Mouse (Mus musculus): ENCODE measurements around the gene Kifc1.
A peak's percentile ranks its signal among the peaks of the same experiment; 100 is the strongest.

Kifc1 gene

GRCm38 (mm10) chr17:33930280-33931158 is 40.1 kb upstream of the Kifc1 start:
- TF ChIP-seq NANOG (IDR thresholded peaks at IDR 0.05; ENCODE audit: borderline replicate concordance, low read length) (no peak), POU5F1 (IDR thresholded peaks at IDR 0.05; ENCODE audit: borderline replicate concordance, low read length) (no peak), CTCF (conservative IDR thresholded peaks at IDR 0.05; ENCODE audit: low read length) (no peak)
- H3K4me1 ChIP-seq (replicated peaks; ENCODE audit: low read depth, low read length) = peaks cover 71% of the 10 kb centered on the region
- no peaks in the 10 kb centered on the region for H3K9me3 ChIP-seq (ENCODE audit: low read length)
- H3K4me3 ChIP-seq (replicated peaks; ENCODE audit: low read length) = peak overlapping the region; percentile 97
- H3K36me3 ChIP-seq (ENCODE audit: insufficient read depth, low read length) = peaks cover 69% of the 10 kb centered on the region
- no peaks in the 10 kb centered on the region for H3K27me3 ChIP-seq (ENCODE audit: insufficient read depth, low read length)

- H3K4me1 ChIP-seq (replicated peaks; ENCODE audit: low read depth, low read length) = peaks cover 68% of the 10 kb centered on the region
- no peak for TF ChIP-seq CTCF (conservative IDR thresholded peaks at IDR 0.05; ENCODE audit: low read length)
- TF ChIP-seq NANOG (IDR thresholded peaks at IDR 0.05; ENCODE audit: borderline replicate concordance, low read length) = no peak
- no peak for TF ChIP-seq POU5F1 (IDR thresholded peaks at IDR 0.05; ENCODE audit: borderline replicate concordance, low read length)
Observed at GRCm38 (mm10) chr17:33929371-33930279, 39.2 kb upstream of the Kifc1 start, which contains the start of gene Rgl2. Rgl2 (plus strand) TSS chr17:33929543.

GRCm38 (mm10) chr17:33928251-33928947 is 37.9 kb upstream of the Kifc1 start:
- TF ChIP-seq CTCF (conservative IDR thresholded peaks at IDR 0.05; ENCODE audit: low read length) = no peak
- no peak for TF ChIP-seq NANOG (IDR thresholded peaks at IDR 0.05; ENCODE audit: borderline replicate concordance, low read length)
- TF ChIP-seq POU5F1 (IDR thresholded peaks at IDR 0.05; ENCODE audit: borderline replicate concordance, low read length) = no peak
- Histone ChIP-seq H3K4me3 (replicated peaks; ENCODE audit: low read length) (peak overlapping the region; percentile 97), H3K27me3 (ENCODE audit: insufficient read depth, low read length) (no peaks in the 10 kb centered on the region), H3K4me1 (replicated peaks; ENCODE audit: low read depth, low read length) (peaks cover 67% of the 10 kb centered on the region), H3K36me3 (ENCODE audit: insufficient read depth, low read length) (peaks cover 60% of the 10 kb centered on the region), H3K9me3 (ENCODE audit: low read length) (no peaks in the 10 kb centered on the region)

More at GRCm38 (mm10) chr17:33929371-33930279, 39.2 kb upstream of the Kifc1 start, which contains the start of gene Rgl2:
- H3K36me3 ChIP-seq (ENCODE audit: insufficient read depth, low read length) = peaks cover 64% of the 10 kb centered on the region
- no peaks in the 10 kb centered on the region for H3K9me3 ChIP-seq (ENCODE audit: low read length)
- peak within 1 kb of the TSS; percentile 97 for H3K4me3 ChIP-seq (replicated peaks; ENCODE audit: low read length)
- no peaks in the 10 kb centered on the region for H3K27me3 ChIP-seq (ENCODE audit: insufficient read depth, low read length)

GRCm38 (mm10) chr17:33926207-33926932 is 35.9 kb upstream of the Kifc1 start:
- peak overlapping the region; percentile 55 for H3K4me3 ChIP-seq (replicated peaks; ENCODE audit: low read length)
- no peaks in the 10 kb centered on the region for H3K9me3 ChIP-seq (ENCODE audit: low read length)

GRCm38 (mm10) chr17:33925406-33926116 is 35.1 kb upstream of the Kifc1 start:
- no peaks in the 10 kb centered on the region for H3K9me3 ChIP-seq (ENCODE audit: low read length)
- H3K36me3 ChIP-seq (ENCODE audit: insufficient read depth, low read length) = peaks cover 63% of the 10 kb centered on the region
- H3K27me3 ChIP-seq (ENCODE audit: insufficient read depth, low read length) = no peaks in the 10 kb centered on the region
- H3K4me1 ChIP-seq (replicated peaks; ENCODE audit: low read depth, low read length) = peaks cover 61% of the 10 kb centered on the region
- TF ChIP-seq POU5F1 (IDR thresholded peaks at IDR 0.05; ENCODE audit: borderline replicate concordance, low read length) (no peak), CTCF (conservative IDR thresholded peaks at IDR 0.05; ENCODE audit: low read length) (peak; percentile 56)
- H3K4me3 ChIP-seq (replicated peaks; ENCODE audit: low read length) = peak overlapping the region; percentile 55

More at GRCm38 (mm10) chr17:33926207-33926932, 35.9 kb upstream of the Kifc1 start:
- no peaks in the 10 kb centered on the region for H3K27me3 ChIP-seq (ENCODE audit: insufficient read depth, low read length)
- peaks cover 59% of the 10 kb centered on the region for H3K4me1 ChIP-seq (replicated peaks; ENCODE audit: low read depth, low read length)
- H3K36me3 ChIP-seq (ENCODE audit: insufficient read depth, low read length) = peaks cover 59% of the 10 kb centered on the region
- no peak for TF ChIP-seq POU5F1 (IDR thresholded peaks at IDR 0.05; ENCODE audit: borderline replicate concordance, low read length)
- TF ChIP-seq CTCF (conservative IDR thresholded peaks at IDR 0.05; ENCODE audit: low read length) = peak; percentile 64

- Histone ChIP-seq H3K9me3 (ENCODE audit: low read length) (no peaks in the 10 kb centered on the region), H3K27me3 (ENCODE audit: insufficient read depth, low read length) (no peaks in the 10 kb centered on the region), H3K4me1 (replicated peaks; ENCODE audit: low read depth, low read length) (peaks cover 69% of the 10 kb centered on the region), H3K4me3 (replicated peaks; ENCODE audit: low read length) (peak overlapping the region; percentile 55), H3K36me3 (ENCODE audit: insufficient read depth, low read length) (peaks cover 63% of the 10 kb centered on the region)
- TF ChIP-seq POU5F1 (IDR thresholded peaks at IDR 0.05; ENCODE audit: borderline replicate concordance, low read length) (no peak), NANOG (IDR thresholded peaks at IDR 0.05; ENCODE audit: borderline replicate concordance, low read length) (no peak), CTCF (conservative IDR thresholded peaks at IDR 0.05; ENCODE audit: low read length) (peak; percentile 94)
Observed at GRCm38 (mm10) chr17:33924577-33925283, 34.3 kb upstream of the Kifc1 start.

Data from E14TG2a.4 (cell line).